Mouse (Mus musculus): ENCODE measurements around the gene Ptprcap. TPM values are rescaled to one million over a fixed set of nuclear protein-coding genes. Genes with fewer than 3 reads are reported as not detected.
"Not testable (repeated sequence)": the region's sequence is repeated elsewhere in the genome, so short reads cannot be mapped to it uniquely, and the experiment has no call there.

The Ptprcap gene
- total RNA-seq, 2 experiments from 2014 or later: 1.6 to 2.2 TPM

DNA sequence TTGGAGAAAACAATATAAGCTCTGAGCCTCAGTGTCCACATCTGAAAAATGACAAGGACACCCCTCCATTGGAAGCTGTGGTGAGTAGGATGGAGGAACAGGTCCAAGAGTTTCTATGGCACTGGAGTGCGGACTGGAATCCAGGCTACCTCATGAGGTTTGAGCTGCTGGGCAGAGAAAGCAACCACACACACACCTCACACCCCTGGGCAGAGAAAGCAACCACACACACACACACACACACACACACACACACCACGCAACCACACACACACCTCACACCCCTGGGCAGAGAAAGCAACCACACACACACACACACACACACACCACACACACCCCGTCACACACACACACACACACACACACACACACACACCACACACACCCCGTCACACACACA, 28.1 kb upstream of the Ptprcap start:
- intact Hi-C loops (cut with DNase I): not testable (repeated sequence)
- DNase-seq: peak in 1 of 2 experiments; percentile 28

DNA sequence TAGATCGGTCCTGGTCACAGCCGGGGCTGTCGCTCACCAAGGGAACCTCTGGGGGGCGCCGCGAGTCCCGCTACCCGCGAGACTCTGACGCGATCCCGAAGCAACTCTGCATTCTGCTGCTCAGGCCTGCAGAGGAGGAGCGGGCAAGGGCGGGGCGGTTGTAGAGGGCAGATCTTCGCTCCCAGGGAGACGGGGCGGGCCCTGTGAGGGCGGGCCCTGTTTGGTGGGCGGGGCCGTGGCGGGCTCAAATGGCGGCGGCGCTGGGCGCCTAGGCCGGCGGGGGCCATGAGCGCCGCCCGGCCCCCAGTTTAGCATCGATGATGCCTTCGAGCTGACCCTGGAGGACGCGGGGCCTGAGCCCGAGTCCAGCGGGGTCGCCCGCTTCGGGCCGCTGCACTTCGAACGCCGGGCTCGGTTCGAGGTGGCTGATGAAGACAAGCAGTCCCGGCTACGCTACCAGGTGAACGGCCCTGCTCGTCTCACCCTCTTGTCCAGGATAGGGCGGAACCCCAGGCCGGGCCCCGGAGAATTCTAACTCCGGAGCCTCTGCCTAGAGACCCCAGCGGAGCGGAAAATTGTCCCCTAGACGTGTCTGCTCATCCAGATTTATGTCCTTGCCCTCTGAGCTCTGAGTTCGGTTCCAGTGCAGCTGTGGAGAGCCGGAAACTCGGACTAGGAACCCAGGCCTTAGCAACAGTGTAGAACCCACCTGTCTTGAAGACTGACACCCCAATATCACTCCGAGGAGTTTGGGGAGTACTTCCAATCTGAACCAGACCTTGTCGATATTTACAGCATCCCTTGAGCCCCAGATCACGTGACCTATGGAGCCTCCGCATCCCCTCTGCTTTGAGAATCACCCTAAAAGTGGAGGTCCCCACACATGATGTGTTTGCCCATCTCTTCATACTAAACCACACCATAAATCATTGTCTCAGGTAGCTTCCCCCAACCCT, 27.4 kb upstream of the Ptprcap start, which contains the start of gene Aip:
Aip (minus strand) TSS at position 118 of the 956 bp plus-strand sequence.
- DNase-seq: peak; percentile 99
- intact Hi-C loops (cut with DNase I): loop anchor here (2.0 kb wide), 1 partner anchor 37 kb away; the partner anchor contains the start of gene Rps6kb2

DNA sequence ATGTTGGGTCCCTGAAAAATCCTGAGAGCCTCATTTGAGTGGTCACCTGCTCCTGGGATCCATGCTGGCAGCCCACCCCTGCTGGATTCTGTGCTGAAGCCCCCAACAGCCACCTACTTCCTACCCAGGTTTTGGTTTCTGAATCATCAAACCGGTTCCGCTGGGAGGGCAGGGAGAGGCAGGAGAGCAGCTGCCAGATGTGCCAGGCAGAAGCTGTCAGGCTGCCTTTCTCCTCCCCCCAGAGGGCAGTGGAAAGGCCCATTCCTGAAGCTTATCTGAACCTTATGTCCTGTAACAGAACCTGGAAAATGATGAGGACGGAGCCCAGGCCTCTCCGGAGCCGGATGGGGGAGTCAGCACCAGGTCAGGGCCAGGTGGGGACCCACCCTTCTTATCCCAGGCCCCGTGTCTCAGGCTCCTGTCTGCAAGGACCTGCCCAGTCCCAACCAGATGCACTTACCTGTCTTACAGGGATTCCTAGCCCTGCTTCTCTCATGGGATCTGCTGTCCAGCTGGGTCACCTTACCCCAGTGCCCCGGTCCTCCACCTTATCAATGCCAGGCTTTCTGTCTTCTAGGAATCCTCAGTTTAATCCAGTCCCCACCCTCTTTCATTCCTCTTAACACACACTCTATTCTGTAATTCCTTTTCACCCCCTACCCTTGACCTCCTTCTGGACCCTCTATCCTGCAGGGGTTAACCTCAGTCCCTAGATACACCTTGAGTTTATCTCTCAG, 26.5 kb upstream of the Ptprcap start:
- intact Hi-C loops (cut with DNase I): loop anchor here (2.0 kb wide), 1 partner anchor 36 kb away; the partner anchor contains the start of gene Rps6kb2
- DNase-seq: peak in 1 of 2 experiments; percentile 27

DNA sequence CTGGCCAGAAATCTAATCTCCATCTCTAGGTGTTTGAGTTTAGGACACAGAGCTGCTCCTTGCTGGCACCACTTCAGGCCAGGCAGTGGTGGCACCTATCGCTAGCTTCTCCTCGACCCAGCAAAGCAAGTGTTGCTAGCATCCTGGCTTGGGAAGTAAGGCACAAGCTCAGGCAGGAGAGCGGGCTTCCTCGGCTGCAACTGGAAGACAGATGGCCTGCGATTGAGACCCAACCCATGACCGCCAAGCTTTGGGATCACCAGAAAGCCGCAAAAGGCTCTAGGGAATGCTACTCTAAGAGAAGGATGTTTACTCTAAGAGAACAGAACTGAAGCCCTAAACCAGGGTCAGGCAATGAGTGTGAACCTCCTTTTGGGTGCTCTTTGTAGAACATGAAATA, 23.9 kb upstream of the Ptprcap start:
- DNase-seq: no peak
- intact Hi-C loops (cut with DNase I): no loop called here

DNA sequence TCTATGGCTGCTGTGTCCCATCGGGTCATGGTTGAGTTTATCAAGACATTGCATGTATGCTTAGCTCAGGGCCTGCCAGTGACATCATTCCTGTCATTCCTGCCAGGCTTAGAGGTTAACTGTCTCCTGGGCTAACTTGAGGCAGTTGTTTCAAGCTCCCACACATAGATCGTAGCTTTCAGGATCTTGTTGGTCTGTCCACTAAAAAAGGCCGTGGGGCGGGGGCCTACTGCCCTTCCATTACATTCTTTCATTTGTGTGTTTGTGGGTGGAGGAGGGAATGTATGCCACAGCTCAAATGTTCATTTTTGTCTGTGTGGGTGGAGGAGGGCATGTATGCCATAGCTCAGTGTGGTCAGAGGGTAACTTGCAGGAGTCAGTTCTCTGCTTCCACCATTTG, 23.3 kb upstream of the Ptprcap start:
- intact Hi-C loops (cut with DNase I): loop anchor here (2.0 kb wide), 1 partner anchor 17 kb away; no protein-coding TSS in a partner anchor

DNA sequence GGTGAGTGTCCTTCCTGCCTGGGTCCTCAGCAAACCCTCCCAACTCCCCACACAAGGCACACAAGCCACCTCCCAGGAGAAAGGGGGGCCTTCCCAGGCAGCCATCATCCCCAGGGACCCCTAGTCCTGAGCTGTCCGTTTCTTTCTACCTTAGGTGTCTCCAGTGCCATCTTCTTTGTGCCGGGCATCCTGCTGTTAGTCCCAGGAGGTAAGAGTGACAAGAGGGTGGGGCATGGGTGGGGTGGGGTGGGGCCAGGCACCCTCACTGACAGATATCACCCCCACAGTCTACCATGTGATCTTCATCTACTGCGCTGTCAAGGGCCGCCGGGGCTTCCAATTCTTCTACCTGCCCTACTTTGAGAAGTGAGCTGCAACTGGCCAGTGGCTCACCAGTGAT, 22.3 kb upstream of the Ptprcap start:
- intact Hi-C loops (cut with DNase I): loop anchor here (2.0 kb wide), 1 partner anchor 16 kb away; no protein-coding TSS in a partner anchor
- no peak for DNase-seq

More for the DNA sequence above, 23.3 kb upstream of the Ptprcap start:
- DNase-seq: peak; percentile 44 to 46

DNA sequence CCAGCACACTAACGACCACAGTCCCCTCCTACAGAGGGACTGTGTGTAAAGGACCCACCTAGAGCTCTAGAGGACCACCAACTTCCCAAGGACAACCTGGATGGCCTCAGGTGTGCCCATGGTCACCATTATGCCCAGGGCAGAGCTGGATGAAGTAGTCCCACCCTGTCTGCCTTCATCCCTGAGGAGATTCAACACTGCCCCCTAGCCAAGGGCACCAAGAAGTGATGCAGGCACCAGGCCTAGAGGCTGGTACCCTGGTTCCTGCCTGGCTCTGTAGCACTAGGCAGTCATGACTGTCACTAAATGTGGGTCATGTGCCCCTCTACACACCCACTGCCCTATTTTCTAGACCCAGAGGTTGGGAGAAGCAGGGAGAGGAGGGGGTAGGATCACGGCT, 21.6 kb upstream of the Ptprcap start:
- DNase-seq: no peak
- intact Hi-C loops (cut with DNase I): loop anchor here (2.0 kb wide), 1 partner anchor 15 kb away; no protein-coding TSS in a partner anchor

DNA sequence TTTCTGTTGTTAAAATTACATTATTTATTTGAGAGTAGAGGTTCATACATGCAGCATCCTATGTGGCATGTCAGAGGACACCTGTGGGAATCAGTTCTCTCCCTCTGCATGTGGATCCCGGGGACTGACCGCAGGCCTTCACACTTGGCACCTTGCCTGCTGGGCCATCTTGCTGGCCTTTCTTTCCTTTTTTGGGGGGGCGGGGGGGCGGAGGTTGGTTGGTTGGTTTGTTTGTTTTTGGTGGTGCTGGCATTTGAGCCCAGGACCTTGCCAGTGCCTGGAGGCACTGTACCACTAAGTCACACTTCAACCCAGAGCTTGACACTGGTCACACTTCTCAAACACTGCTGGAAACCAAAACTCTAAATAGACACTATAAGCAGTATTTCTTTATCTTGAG, 19.1 kb upstream of the Ptprcap start:
- intact Hi-C loops (cut with DNase I): no loop called here
- no peak for DNase-seq

DNA sequence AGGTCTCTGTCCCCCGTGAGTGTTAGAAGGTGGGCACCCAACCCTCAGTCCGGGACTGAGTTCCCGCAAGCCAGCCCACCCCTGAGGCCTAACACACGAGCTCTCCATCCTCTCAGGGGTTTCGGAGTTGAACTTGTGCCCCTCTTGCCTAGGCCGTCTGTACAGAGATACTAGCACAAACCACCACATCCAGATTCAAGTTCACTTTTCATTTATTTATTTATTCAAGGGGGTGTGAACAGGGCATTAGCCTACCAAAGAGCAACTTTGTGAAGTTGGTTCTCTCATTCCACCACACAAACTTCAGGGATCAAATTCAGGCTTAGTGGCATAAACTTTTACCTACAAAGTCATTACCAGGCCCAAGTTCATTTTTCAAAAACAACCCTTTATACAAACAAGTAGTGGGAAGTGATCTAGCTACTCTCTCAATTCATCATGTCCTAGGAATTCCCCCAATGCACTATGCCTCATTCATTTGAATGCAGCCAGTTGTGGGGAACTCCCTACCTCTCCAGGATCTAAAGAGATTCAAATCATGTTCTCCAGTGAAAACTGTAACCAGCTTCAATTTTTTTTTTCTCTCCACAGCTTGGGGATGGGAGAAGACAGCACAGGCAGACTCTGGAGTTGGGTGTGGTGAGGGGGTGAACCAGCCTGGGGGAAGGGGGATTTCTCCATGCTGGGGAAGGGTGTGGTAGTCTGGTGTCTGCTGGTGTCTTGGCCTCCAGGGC, 18.0 kb upstream of the Ptprcap start:
- intact Hi-C loops (cut with DNase I); DNase-seq: not testable (repeated sequence)

DNA sequence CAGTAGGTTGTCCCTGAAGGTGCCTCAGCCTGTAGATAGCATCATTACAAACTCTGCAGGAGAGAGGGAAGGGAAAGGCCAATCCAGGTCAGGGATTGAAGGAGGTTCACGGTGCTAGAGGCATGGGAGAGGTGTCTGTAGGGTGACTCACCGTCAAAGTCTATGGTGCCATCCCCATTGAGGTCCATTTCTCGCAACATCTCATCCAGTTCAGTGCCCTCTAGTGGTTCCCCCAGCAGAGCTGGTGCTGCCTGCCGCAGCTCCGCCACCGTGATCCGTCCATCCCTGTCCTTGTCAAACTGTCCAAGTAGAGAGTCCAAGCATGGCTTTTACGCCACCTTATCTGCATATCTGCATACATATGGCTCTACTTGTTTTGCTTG, 17.4 kb upstream of the Ptprcap start:
- intact Hi-C loops (cut with DNase I): not testable (repeated sequence)

DNA sequence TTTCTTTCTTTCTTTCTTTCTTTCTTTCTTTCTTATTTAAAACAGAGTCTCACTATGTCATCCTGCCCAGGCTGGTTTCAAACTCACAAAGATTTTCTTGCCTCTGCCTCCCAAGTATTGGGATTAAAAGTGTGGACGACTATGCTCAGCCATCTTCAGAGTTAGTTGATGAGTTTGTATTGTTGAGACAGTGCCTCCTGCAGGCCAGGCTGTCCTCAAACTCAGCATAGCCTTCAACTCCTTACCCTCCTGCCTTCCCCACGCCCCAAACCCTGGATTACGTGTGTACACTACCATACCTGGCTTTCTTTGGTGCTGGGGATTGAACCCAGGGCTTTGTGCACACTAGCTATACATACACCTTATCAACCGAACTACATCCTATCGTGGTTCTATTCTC, 16.9 kb upstream of the Ptprcap start:
- no peak for DNase-seq
- intact Hi-C loops (cut with DNase I): no loop called here

More for the DNA sequence above, 17.4 kb upstream of the Ptprcap start:
- DNase-seq: not testable (repeated sequence)

DNA sequence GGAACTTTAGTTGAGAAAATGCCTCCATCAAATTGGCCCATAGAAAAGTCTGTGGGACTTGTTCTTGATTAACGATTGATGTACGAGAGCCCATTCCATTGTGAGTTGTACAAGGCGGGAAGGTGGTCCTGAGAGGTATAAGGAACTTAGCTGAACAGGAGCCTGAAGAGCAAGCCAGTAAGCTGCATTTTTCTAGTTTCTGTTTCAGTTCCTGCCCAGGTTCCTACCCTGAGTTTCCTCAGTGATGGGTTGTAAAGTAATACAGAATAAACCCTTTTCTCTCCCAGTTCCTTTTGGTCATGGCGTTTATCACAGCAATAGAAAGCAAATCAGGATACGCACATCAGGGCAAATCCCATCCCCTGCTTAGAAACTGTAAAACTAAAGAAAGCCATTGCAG, 15.5 kb upstream of the Ptprcap start:
- no peak for DNase-seq
- intact Hi-C loops (cut with DNase I): no loop called here

DNA sequence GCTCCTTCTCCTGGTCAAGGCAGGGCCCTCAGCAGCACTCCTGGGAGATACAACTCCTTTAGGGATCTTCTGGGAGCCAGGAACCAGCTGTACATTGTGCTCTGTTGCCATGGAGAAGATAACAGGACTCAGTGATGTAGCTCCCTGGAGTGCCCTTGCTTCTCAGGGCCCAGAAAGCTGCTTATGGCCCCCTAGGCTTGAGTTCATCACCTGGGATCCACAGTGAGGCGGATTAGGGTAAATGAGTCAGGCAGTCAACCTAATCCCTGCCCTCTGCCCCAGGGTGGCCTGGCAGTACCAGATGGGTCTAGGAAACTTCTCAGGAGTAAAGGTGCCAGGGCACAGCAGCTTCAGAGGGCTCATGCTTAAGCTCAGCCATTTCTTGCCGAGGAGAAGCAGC, 14.0 kb upstream of the Ptprcap start, which contains the start of gene Gpr152:
Gpr152 (plus strand) TSS at position 342 of the 400 bp plus-strand sequence.
- DNase-seq: no peak
- intact Hi-C loops (cut with DNase I): no loop called here

DNA sequence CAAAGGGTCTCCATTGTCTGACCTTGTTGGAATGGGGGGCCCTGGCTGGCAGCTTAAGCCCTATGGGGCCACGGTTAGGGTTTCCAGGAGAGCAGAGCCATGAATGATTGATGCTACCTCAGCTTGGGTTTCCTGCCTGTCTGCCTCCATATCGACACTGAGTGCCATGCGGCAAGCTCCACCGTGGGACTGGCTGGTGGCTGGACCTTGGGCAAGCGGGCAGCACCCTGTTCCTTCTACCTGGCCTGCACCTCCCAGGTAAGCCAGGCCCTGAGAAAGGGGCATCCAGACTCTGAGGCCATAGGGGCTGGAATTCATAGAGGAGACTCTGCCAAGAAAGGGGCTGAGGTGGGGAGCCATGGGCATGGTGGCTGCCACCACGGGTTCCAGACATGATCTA, 13.3 kb upstream of the Ptprcap start:
- intact Hi-C loops (cut with DNase I): no loop called here
- DNase-seq: no peak

DNA sequence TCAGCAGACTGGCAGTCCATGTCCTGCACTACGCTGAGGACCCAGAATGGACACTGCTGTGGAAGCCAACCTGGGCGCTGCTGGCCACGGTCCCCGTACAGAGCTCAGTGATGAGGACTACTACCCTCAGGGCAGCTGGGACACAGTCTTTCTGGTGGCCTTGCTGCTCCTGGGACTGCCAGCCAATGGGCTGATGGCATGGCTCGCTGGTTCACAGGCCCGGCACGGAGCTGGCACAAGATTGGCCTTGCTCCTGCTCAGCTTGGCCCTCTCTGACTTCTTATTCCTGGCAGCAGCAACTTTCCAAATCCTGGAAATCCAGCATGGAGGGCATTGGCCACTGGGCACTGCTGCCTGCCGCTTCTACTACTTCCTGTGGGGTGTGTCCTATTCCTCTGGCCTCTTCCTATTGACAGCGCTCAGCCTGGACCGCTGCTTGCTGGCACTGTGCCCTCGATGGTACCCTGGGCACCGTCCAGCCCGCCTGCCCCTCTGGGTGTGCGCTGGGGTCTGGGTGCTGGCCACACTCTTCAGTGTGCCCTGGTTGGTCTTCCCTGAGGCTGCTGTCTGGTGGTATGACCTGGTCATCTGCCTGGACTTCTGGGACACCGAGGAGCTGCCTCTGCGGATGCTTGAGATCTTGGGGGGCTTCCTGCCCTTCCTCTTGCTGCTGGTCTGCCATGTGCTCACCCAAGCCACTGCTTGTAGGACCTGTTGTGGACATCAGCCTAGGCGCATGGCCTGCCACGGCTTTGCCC, 10.8 kb upstream of the Ptprcap start:
- DNase-seq: no peak
- intact Hi-C loops (cut with DNase I): no loop called here

DNA sequence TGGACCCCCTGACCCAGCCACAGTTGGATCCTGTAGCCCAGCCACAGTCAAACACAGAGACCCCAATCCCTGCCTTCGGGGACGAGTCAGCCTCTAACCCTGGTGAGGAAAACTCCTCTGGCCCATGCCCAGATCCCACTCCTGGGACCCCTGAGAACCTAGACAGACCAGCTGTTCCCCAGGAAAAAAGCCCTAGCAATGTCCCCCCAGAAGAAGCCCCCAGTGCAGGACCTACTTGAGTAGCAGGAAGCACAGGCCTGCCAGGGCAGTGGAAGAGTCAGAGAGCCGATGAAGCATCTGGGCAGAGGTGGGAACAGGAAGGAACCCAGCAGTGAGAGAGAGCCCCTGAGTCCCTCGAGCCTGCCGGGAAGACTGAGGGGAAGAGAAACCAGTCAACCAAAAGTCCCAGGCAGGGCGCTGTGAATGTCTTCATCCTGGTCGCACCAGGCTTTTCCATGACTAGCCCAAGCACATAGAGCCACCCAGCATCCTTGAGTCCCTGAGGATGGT, 9.6 kb upstream of the Ptprcap start, which contains the start of gene Cabp4:
Cabp4 (minus strand) TSS at position 275 of the 510 bp plus-strand sequence.
- DNase-seq: no peak
- intact Hi-C loops (cut with DNase I): no loop called here

DNA sequence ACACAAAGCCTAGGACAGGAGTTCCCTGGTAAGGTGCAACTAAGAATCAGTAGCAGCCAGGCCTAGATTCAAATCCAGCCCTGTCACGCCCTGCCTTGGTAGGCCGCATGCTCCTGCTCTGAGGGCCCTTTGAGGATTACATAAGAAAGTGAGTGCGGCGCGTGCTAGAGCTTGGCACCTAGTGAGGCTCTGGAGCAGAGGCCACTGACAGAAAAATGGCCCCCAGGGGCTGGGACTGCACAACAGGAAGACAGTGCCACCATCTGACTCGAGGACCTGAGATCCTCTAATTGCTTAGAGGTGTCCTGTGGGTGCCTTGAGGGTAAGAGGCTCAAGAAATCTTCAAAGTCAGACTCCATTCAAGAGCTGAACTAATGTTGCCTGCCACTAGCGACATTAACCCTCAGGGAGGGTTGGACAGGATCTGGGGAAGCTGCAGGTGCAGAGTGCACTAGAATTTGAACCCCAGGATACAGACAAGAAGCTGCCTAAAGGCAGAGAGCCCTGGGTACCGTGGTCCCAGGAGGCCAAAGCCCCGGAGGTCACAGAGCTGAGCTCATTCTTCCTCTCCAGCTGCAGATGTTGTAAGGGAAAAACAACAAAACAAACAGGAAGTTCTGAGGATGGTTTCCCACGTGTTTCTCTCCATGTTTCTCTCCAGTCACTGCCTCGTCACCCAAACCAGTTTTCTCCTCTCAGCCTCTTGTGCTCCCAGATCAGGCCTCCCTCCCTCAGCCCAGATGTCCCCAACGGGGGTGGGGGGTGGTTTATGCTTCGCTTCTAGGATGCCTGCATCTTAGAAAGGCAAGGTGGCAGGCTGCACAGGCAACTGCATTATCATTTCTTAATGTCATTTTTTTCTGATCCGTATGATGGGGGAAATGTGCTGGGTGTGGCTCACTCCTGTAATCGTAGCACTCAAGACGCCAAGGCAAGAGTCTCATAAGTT, 8.6 kb upstream of the Ptprcap start:
- intact Hi-C loops (cut with DNase I): loop anchor here (5.0 kb wide), 1 partner anchor 128 kb away; no protein-coding TSS in a partner anchor
- peak in 1 of 2 experiments; percentile 52 for DNase-seq

DNA sequence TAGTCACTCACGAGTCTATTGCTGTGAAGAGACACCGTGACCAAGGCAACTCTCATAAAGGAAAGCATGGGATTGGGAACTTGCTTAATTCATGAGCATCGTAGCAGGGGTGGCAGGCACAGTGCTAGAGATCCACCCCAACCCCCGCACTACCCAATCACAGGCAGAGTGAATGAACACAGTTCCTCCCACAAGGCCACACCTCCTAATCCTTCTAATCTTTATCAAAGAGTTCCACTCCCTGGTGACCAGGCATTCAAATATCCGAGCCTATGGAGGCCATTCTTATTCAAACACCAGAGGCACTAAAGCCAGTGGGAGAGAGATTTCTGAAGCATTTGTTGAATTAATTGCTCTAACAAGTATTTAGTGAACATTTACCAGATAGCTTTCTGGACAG, 7.5 kb upstream of the Ptprcap start:
- no peak for DNase-seq
- intact Hi-C loops (cut with DNase I): loop anchor here (2.0 to 5.0 kb wide), 2 partner anchors 15 to 129 kb away; no protein-coding TSS in a partner anchor
